27 mouse cellular contexts compared by ENCODE assay signal in the genomic region with DNA sequence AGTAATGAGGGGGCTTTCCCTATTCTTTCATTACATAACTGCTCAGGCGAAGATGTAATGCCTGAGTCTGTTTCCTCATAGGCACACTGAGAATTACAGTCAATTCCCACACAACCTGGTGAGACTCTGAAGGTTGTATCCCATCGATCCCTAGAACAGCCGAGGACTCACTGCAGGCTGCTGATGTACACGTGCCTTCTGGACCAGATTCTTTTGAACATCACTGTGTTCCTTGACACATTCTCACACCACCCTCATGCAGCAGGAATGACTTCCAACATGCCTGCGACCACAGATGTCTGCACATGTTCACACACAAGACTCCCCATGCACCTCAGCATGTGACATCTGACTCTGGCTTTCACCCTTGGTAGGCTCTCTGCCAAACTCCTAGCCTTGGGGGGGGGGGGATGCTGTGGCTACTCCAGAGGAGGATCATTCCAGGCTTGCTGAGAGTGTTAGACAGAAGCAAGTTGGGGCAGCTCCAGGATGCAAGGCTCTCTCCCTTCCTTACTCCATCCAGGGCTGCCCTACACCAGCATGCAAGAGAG.
DNase-seq lines count a peak whose midpoint lies in the region; ATAC-seq lines count a peak whose summit lies in the region.
"Had no signal": no experiment of that assay in that cellular context is flagged by ENCODE, and none has a peak within 500 bp of the region (broad histone marks: within the 10 kb centered on the region; RNA-seq: fewer than 3 reads in every experiment).

No protein-coding gene starts in this region.

- no peaks in the 10 kb centered on the region for H3K9me3 ChIP-seq in forebrain, embryonic 16.5 days (ENCODE audit: control insufficient read depth, low read length)
- no peaks in the 10 kb centered on the region for H3K9me3 ChIP-seq in forebrain, embryonic 14.5 days (replicated peaks; ENCODE audit: control insufficient read depth, low read length)
- H3K9me3 ChIP-seq in heart, embryonic 10.5 days = no peaks in the 10 kb centered on the region
- no peaks in the 10 kb centered on the region for H3K9me3 ChIP-seq in lung, embryonic 16.5 days (ENCODE audit: control insufficient read depth, low read length)
- H3K9me3 ChIP-seq: heart, embryonic 13.5 days; hindbrain, embryonic 10.5 days; intestine, embryonic 15.5 days; limb, embryonic 13.5 days; lung, embryonic 15.5 days; megakaryocyte, embryonic 14.5 days; midbrain, embryonic 12.5 days; neural tube, embryonic 13.5 days had no signal

- H3K4me2 ChIP-seq in forebrain, embryonic 16.5 days (ENCODE audit: low read length) = no peak overlapping the region
- H3K4me2 ChIP-seq in forebrain, embryonic 14.5 days (ENCODE audit: low read length) = no peak overlapping the region
- H3K4me2 ChIP-seq in lung, embryonic 16.5 days (ENCODE audit: low read depth, low read length) = no peak overlapping the region
- H3K4me2 ChIP-seq: heart, embryonic 13.5 days; intestine, embryonic 15.5 days; limb, embryonic 13.5 days; liver, embryonic 11.5 days; lung, embryonic 15.5 days; midbrain, embryonic 12.5 days; neural tube, embryonic 13.5 days had no signal

- no peak overlapping the region for H3K27ac ChIP-seq in forebrain, embryonic 16.5 days (ENCODE audit: low read length)
- no peak overlapping the region for H3K27ac ChIP-seq in forebrain, embryonic 14.5 days (ENCODE audit: low read depth, low read length)
- no peak overlapping the region for H3K27ac ChIP-seq in heart, embryonic 10.5 days
- H3K27ac ChIP-seq in lung, embryonic 16.5 days (ENCODE audit: low read length) = no peak overlapping the region
- H3K27ac ChIP-seq: heart, embryonic 13.5 days; hindbrain, embryonic 10.5 days; intestine, embryonic 15.5 days; limb, embryonic 13.5 days; lung, embryonic 15.5 days; midbrain, embryonic 12.5 days; neural tube, embryonic 13.5 days had no signal

- H3K9ac ChIP-seq in forebrain, embryonic 16.5 days (replicated peaks; ENCODE audit: low read depth, low read length) = no peak overlapping the region
- no peak overlapping the region for H3K9ac ChIP-seq in forebrain, embryonic 14.5 days (ENCODE audit: low read length)
- no peak overlapping the region for H3K9ac ChIP-seq in lung, embryonic 16.5 days (ENCODE audit: low read length)
- H3K9ac ChIP-seq: heart, embryonic 13.5 days; intestine, embryonic 15.5 days; limb, embryonic 13.5 days; lung, embryonic 15.5 days; midbrain, embryonic 12.5 days; neural tube, embryonic 13.5 days had no signal

- 73% methylated on average over 5 of the region's 5 CpGs for WGBS in forebrain, embryonic 16.5 days
- 85% methylated on average over 5 of the region's 5 CpGs for WGBS in forebrain, embryonic 14.5 days
- 74% methylated on average over 5 of the region's 5 CpGs for WGBS in heart, embryonic 10.5 days
- 64% methylated on average over 5 of the region's 5 CpGs for WGBS in lung, embryonic 16.5 days

- ATAC-seq in forebrain, embryonic 16.5 days = peak; percentile 9; the same call in 1 of the 2 replicates
- ATAC-seq in forebrain, embryonic 14.5 days = no peak
- ATAC-seq in lung, embryonic 16.5 days (ENCODE audit: low read depth) = peak; percentile 23; the same call in 1 of the 2 replicates
- ATAC-seq: activated CD4-positive, CD25-positive, alpha-beta regulatory T cell, adult 4 months; intestine, embryonic 15.5 days had no signal

- H3K4me1 ChIP-seq in forebrain, embryonic 16.5 days (replicated peaks; ENCODE audit: control insufficient read depth, insufficient read depth, low read length) = peaks cover 16% of the 10 kb centered on the region
- 0 out of 2 replicates have a peak, but pooled peaks cover 3% of the 10 kb centered on the region for H3K4me1 ChIP-seq in forebrain, embryonic 14.5 days (ENCODE audit: control insufficient read depth, insufficient read depth, low read length)
- H3K4me1 ChIP-seq in heart, embryonic 10.5 days = 0 out of 2 replicates have a peak, but pooled peaks cover under 1% of the 10 kb centered on the region
- peaks cover 1% of the 10 kb centered on the region; the same call in 1 of the 2 replicates for H3K4me1 ChIP-seq in lung, embryonic 16.5 days (replicated peaks; ENCODE audit: control insufficient read depth, insufficient read depth, low read length)
- H3K4me1 ChIP-seq: heart, embryonic 13.5 days; hindbrain, embryonic 10.5 days; intestine, embryonic 15.5 days; midbrain, embryonic 12.5 days; neural tube, embryonic 13.5 days had no signal

- no peaks in the 10 kb centered on the region for H3K36me3 ChIP-seq in forebrain, embryonic 16.5 days (ENCODE audit: control insufficient read depth, insufficient read depth)
- no peaks in the 10 kb centered on the region for H3K36me3 ChIP-seq in forebrain, embryonic 14.5 days (ENCODE audit: control insufficient read depth, insufficient read depth, low read length)
- H3K36me3 ChIP-seq in heart, embryonic 10.5 days = no peaks in the 10 kb centered on the region
- H3K36me3 ChIP-seq in lung, embryonic 16.5 days (ENCODE audit: control insufficient read depth, insufficient read depth, low read length) = no peaks in the 10 kb centered on the region
- H3K36me3 ChIP-seq: heart, embryonic 13.5 days; hindbrain, embryonic 10.5 days; intestine, embryonic 15.5 days; limb, embryonic 13.5 days; lung, embryonic 15.5 days; midbrain, embryonic 12.5 days; neural tube, embryonic 13.5 days had no signal

- H3K27me3 ChIP-seq in forebrain, embryonic 16.5 days (replicated peaks; ENCODE audit: control insufficient read depth, insufficient read depth, low read length) = no peaks in the 10 kb centered on the region
- no peaks in the 10 kb centered on the region for H3K27me3 ChIP-seq in forebrain, embryonic 14.5 days (replicated peaks; ENCODE audit: control insufficient read depth, insufficient read depth, low read length)
- no peaks in the 10 kb centered on the region for H3K27me3 ChIP-seq in heart, embryonic 10.5 days (ENCODE audit: insufficient read depth, poor library complexity, severe bottlenecking)
- H3K27me3 ChIP-seq in lung, embryonic 16.5 days (ENCODE audit: control insufficient read depth, insufficient read depth, low read depth, low read length) = no peaks in the 10 kb centered on the region
- H3K27me3 ChIP-seq: heart, embryonic 13.5 days; intestine, embryonic 15.5 days; limb, embryonic 13.5 days; lung, embryonic 15.5 days; megakaryocyte, embryonic 14.5 days; midbrain, embryonic 12.5 days; neural tube, embryonic 13.5 days had no signal

- no peak for DNase-seq in forebrain, embryonic 14.5 days (ENCODE audit: low spot score)
- peak; percentile 13 for DNase-seq in heart, postnatal 4 days
- no peak for DNase-seq in heart, embryonic 10.5 days (ENCODE audit: low spot score)
- no peak for DNase-seq in lung, postnatal 25 days (ENCODE audit: low spot score)
- peak; percentile 57 for DNase-seq in skeletal muscle tissue, adult 2 months (ENCODE audit: low read depth, low spot score)
- DNase-seq in urinary bladder, postnatal 10 days (ENCODE audit: low spot score) = no peak
- DNase-seq: adrenal gland, adult 8-10 months; B cell, adult 2 months; cerebellum, adult 18-20 months; gastrocnemius, postnatal 14 days; heart, adult 18-20 months; kidney, adult 2 months; kidney, postnatal 36 days; lung, postnatal 4 days; right cerebral cortex, postnatal 4 days had no signal

- no peak overlapping the region for H3K4me3 ChIP-seq in forebrain, embryonic 16.5 days (replicated peaks; ENCODE audit: low read length)
- H3K4me3 ChIP-seq in forebrain, embryonic 14.5 days (ENCODE audit: low read depth, low read length) = no peak overlapping the region
- H3K4me3 ChIP-seq in heart, embryonic 10.5 days = no peak overlapping the region
- no peak overlapping the region for H3K4me3 ChIP-seq in lung, embryonic 16.5 days (ENCODE audit: low read length)
- H3K4me3 ChIP-seq: heart, embryonic 13.5 days; hindbrain, embryonic 10.5 days; intestine, embryonic 15.5 days; limb, embryonic 13.5 days; lung, embryonic 15.5 days; megakaryocyte, embryonic 14.5 days; midbrain, embryonic 12.5 days; neural tube, embryonic 13.5 days had no signal

Comparison
In these comparisons a context has a peak if more than half of its experiments do, and no peak if none do; other contexts are left out.
1. DNase-seq: peak in heart, postnatal 4 days (single experiment) and skeletal muscle tissue, adult 2 months (single experiment); none in forebrain, embryonic 14.5 days (single experiment), heart, embryonic 10.5 days (single experiment), lung, postnatal 25 days (single experiment) and urinary bladder, postnatal 10 days (single experiment).